Mouse (Mus musculus) small intestine, adult 2 months (tissue): ENCODE measurements around the gene Bcl2l14.

Experiments
- CTCF ChIP-seq: fragments of 200-500 bp; IDR thresholded peaks from 2 replicates; pipeline ENCODE4 v1.5.1; 2012; ENCODE audit warnings: low read depth, mild to moderate bottlenecking, control low read depth, inconsistent platforms, low read length, moderate library complexity, mixed read lengths; ENCODE audit not compliant: insufficient replicate concordance, insufficient read length; ENCODE audit errors: extremely low read depth
- POLR2A ChIP-seq: fragments of 200-500 bp; IDR thresholded peaks from 2 replicates; pipeline ENCODE4 v1.6.1; 2012; ENCODE audit warnings: low read depth, mild to moderate bottlenecking, control low read depth, inconsistent platforms, low read length, moderate library complexity

DNA sequence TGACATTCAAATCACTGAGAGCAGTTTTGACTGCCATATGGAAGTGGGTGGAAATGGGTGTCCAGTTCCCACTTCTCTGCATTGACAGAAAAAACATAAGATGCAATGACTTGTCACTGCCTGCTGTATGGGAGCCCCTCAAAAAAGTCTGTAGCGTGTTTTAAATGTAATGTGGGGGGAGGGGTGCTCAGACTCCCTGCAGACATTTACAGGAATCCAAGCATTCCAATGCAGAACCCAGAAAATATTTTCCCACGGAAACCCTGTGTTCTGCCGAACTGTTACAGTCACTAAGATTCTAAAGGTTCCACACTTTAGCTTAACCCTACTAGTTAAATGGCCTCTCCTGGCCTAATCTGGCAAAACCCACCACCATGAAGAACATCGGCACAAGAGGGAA, at the start of gene Bcl2l14:
- no peak for TF ChIP-seq POLR2A
- no peak for TF ChIP-seq CTCF
